Mouse (Mus musculus) neural tube, embryonic 12.5 days (tissue): Measurements from ENCODE around the gene Krtap20-2. TPM values are rescaled to one million over a fixed set of nuclear protein-coding genes. Genes with fewer than 3 reads are reported as not detected.
"Not testable (repeated sequence)": the region's sequence is repeated elsewhere in the genome, so short reads cannot be mapped to it uniquely, and the experiment has no call there.

Experiments used
- ATAC-seq: fragments of 200-750 bp; cut with Nextera tagmentation; 2 replicates; pipeline ENCODE4 v1.8.0; 2017; ENCODE audit warnings: low read depth, mild to moderate bottlenecking, moderate TSS enrichment, moderate library complexity; ENCODE audit not compliant: low FRiP score
- H3K27ac ChIP-seq: fragments of 300-500 bp; sonication (generic); 2 replicates; pipeline ENCODE4 v1.5.1; 2016
- H3K27me3 ChIP-seq: fragments of 300-500 bp; sonication (generic); replicated peaks from 2 replicates; pipeline ENCODE4 v1.6.1; 2016; ENCODE audit warnings: mild to moderate bottlenecking
- H3K36me3 ChIP-seq: fragments of 300-500 bp; sonication (generic); 2 replicates; pipeline ENCODE4 v1.6.1; 2016; ENCODE audit warnings: mild to moderate bottlenecking
- H3K4me1 ChIP-seq: fragments of 300-500 bp; sonication (generic); 2 replicates; pipeline ENCODE4 v1.6.1; 2016
- H3K4me2 ChIP-seq: fragments of 300-500 bp; sonication (generic); replicated peaks from 2 replicates; pipeline ENCODE4 v1.6.1; 2016; ENCODE audit warnings: mild to moderate bottlenecking
- H3K4me3 ChIP-seq: fragments of 300-500 bp; sonication (generic); 2 replicates; pipeline ENCODE4 v1.5.1; 2016
- H3K9ac ChIP-seq: fragments of 300-500 bp; sonication (generic); 2 replicates; pipeline ENCODE4 v1.6.1; 2016; ENCODE audit warnings: mild to moderate bottlenecking
- H3K9me3 ChIP-seq: fragments of 300-500 bp; sonication (generic); 2 replicates; pipeline ENCODE4 v1.6.1; 2016; ENCODE audit warnings: mild to moderate bottlenecking
- WGBS: fragments of 180-500 bp; shearing (Covaris S2); methylation state at CpG from one replicate; pipeline ENCODE4 v1.1.7; 2016; 5-methylcytosine and 5-hydroxymethylcytosine counted together
- polyA plus RNA-seq: library from polyadenylated mRNA; unstranded; fragments of >200 nt; fragmentation: Nextera tagmentation; extraction: Ambion mirVana; gene quantifications from 2 replicates; pipeline ENCODE4 v1.2.1, GENCODE M21; 2016

Krtap20-2 gene
- not detected in 2 replicates for polyA plus RNA-seq

DNA sequence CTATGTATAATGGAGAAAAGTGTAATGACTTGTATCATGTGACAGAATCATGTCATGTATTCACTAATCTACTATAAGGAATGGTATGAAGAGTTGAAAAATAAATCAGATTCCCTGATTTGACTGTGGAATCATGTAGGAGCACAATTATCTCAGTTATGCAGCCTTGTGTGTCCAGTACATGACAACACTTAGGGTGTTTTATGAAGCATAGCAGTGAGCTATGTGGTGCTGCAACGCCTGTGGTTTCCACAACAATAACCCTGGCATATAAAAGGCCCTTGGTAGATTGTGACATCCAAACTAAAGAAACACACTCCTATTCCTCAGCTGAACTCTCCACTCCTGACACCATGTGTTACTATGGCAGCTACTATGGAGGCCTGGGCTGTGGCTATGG, at the start of gene Krtap20-2:
TSS of gene Krtap20-2 (plus strand) at position 301 of the 400 bp plus-strand sequence.
- no peak within 1 kb of the TSS for H3K27ac ChIP-seq
- H3K27me3 ChIP-seq = no peaks in the 10 kb centered on the region
- no peak within 1 kb of the TSS for H3K4me3 ChIP-seq
- H3K9ac ChIP-seq = no peak within 1 kb of the TSS
- H3K9me3 ChIP-seq = no peaks in the 10 kb centered on the region
- WGBS = 83% methylated on average over 1 of the region's 1 CpGs
- no peaks in the 10 kb centered on the region for H3K4me1 ChIP-seq
- no peaks in the 10 kb centered on the region for H3K36me3 ChIP-seq
- ATAC-seq = no peak
- H3K4me2 ChIP-seq = no peak within 1 kb of the TSS

DNA sequence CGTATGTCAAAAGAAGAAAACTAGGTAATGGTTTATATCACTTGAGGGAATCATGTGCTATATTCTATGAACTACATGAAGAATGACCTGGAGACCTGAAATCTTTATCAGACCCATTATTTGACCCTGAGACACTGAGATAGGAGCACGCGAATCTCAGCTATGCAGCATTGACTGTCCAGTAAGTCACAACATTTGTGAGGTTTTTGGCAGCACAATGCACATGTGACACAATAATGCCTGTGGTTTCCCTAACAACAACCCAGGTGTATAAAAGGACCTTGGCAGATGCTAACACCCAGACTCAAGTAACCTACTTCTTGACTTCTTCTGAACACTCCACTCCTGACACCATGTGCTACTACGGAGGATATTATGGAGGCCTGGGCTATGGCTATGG, 48.0 kb upstream of the Krtap20-2 start, which contains the start of gene Gm9789:
TSS of gene Gm9789 (plus strand) at position 301 of the 400 bp plus-strand sequence.
- Histone ChIP-seq H3K27ac (no peak within 1 kb of the TSS), H3K9ac (no peak within 1 kb of the TSS), H3K9me3 (no peaks in the 10 kb centered on the region), H3K4me2 (no peak within 1 kb of the TSS), H3K27me3 (no peaks in the 10 kb centered on the region), H3K4me1 (no peaks in the 10 kb centered on the region), H3K36me3 (no peaks in the 10 kb centered on the region), H3K4me3 (no peak within 1 kb of the TSS)
- ATAC-seq = no peak
- WGBS = 88% methylated on average over 4 of the region's 4 CpGs

DNA sequence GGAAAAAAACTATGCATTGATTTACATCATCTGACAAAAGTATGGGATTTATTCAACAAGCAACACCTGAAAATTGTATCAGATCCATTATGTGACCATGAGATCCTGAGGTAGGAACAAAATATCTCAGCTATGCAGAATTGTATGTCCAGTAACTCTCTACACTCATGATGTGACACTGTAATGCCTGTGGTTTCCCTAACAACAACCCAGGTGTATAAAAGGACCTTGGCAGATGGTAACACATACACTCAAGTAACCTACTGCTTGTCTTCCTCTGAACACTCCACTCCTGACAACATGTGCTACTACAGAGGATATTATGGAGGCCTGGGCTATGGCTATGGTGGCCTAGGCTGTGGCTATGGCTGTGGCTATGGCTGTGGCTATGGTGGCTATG, 36.5 kb upstream of the Krtap20-2 start, which contains the start of gene Gm7735:
TSS of gene Gm7735 (plus strand) at position 301 of the 400 bp plus-strand sequence.
- H3K9me3 ChIP-seq, ATAC-seq, H3K4me1 ChIP-seq, H3K4me3 ChIP-seq, H3K9ac ChIP-seq, H3K27ac ChIP-seq, H3K36me3 ChIP-seq, H3K27me3 ChIP-seq, H3K4me2 ChIP-seq: not testable (repeated sequence)

DNA sequence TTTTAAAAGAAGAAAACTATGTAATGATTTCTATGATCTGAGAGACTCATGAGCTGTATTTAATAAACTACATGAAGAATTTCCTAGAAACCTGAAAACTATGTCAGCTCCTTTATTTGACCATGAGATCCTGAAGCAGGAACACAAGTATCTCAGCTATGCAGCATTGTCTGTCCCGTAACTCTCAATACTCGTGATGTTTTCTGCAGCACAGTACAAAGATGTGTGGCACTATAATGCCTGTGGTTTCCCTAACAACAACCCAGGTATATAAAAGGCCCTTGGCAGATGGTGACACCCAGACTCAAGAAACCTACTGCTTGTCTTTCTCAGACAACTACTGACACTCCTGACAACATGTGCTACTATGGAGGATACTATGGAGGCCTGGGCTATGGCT, 31.2 kb upstream of the Krtap20-2 start, which contains the start of gene 1110057P08Rik:
TSS of gene 1110057P08Rik (plus strand) at position 301 of the 400 bp plus-strand sequence.
- Histone ChIP-seq H3K9ac (no peak within 1 kb of the TSS), H3K4me1 (no peaks in the 10 kb centered on the region), H3K27ac (no peak within 1 kb of the TSS), H3K4me3 (no peak within 1 kb of the TSS), H3K9me3 (no peaks in the 10 kb centered on the region), H3K27me3 (no peaks in the 10 kb centered on the region), H3K4me2 (no peak within 1 kb of the TSS), H3K36me3 (no peaks in the 10 kb centered on the region)
- WGBS = 76% methylated on average over 2 of the region's 2 CpGs
- no peak for ATAC-seq

DNA sequence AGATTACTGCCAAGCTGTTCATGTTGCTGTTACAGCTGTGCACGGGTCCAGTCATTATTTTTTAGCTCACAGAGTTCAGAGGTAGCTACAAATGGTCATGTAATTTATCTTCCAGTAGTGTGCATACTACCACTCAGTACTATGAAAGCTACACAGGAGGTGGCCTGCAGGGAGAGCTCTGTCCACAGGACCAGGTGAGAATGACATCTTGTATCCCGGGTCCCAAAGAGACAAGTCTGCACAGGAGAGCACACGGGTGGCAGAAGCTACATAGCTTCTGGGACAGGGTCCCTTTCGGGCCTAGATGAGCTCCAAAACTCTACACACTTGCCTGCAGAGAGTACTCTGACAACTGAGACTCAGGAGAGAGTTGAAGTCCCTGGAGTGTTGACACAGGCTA, 17.0 kb upstream of the Krtap20-2 start:
- H3K9me3 ChIP-seq = no peaks in the 10 kb centered on the region
- 84% methylated on average over 4 of the region's 4 CpGs for WGBS

More for the DNA sequence above, 17.0 kb upstream of the Krtap20-2 start:
- Histone ChIP-seq H3K4me2 (no peak overlapping the region), H3K4me3 (no peak overlapping the region), H3K36me3 (no peaks in the 10 kb centered on the region), H3K27ac (no peak overlapping the region), H3K27me3 (no peaks in the 10 kb centered on the region), H3K9ac (no peak overlapping the region), H3K4me1 (no peaks in the 10 kb centered on the region)
- ATAC-seq = no peak

Other genes starting within 250 kb of the Krtap20-2 start
- not detected in 2 replicates for gene Krtap16-3, start 243.0 kb upstream of the Krtap20-2 start, polyA plus RNA-seq
- not detected in 2 replicates for gene Krtap22-2, start 195.1 kb upstream of the Krtap20-2 start, polyA plus RNA-seq
- gene Gm10229, start 190.6 kb upstream of the Krtap20-2 start, polyA plus RNA-seq = not detected in 2 replicates
- not detected in 2 replicates for gene Krtap6-1, start 174.2 kb upstream of the Krtap20-2 start, polyA plus RNA-seq
- not detected in 2 replicates for gene Gm10228, start 164.4 kb upstream of the Krtap20-2 start, polyA plus RNA-seq
- gene Krtap6-5, start 158.0 kb upstream of the Krtap20-2 start, polyA plus RNA-seq = not detected in 2 replicates
- not detected in 2 replicates for gene 1110025L11Rik, start 141.9 kb upstream of the Krtap20-2 start, polyA plus RNA-seq
- gene Krtap6-3, start 121.8 kb upstream of the Krtap20-2 start, polyA plus RNA-seq = not detected in 2 replicates
- not detected in 2 replicates for gene Gm6358, start 65.0 kb upstream of the Krtap20-2 start, polyA plus RNA-seq
- not detected in 2 replicates for gene Gm10061, start 54.8 kb upstream of the Krtap20-2 start, polyA plus RNA-seq
- gene Gm9789, start 47.9 kb upstream of the Krtap20-2 start, polyA plus RNA-seq = not detected in 2 replicates
- gene Gm7735, start 36.4 kb upstream of the Krtap20-2 start, polyA plus RNA-seq = not detected in 2 replicates
- not detected in 2 replicates for gene 1110057P08Rik, start 31.1 kb upstream of the Krtap20-2 start, polyA plus RNA-seq
- gene Krtap21-1, start 198.0 kb downstream of the Krtap20-2 start, polyA plus RNA-seq = not detected in 2 replicates
- not detected in 2 replicates for gene Krtap6-2, start 214.2 kb downstream of the Krtap20-2 start, polyA plus RNA-seq